15 mouse cellular contexts compared by ENCODE assay signal in the genomic region with DNA sequence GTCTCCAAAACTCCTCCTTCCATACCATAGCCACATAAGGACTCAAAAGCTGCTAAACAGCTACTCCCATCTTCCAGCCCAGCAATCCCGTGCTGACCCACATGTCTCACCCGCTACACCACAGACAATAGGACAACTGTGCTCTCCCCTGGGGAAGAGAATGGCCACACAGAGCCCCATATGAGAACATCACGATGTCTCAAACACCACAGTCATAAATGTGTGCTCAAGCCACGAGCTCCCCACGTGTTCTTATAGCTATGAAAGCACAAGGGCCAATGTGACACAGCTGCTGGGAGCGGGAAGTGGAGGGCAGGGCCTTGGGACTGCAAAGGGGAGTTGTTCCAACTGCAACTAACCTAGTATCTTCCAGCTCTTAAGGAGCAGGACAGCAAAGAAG. TPM values are rescaled to one million over a fixed set of nuclear protein-coding genes. Genes with fewer than 3 reads are reported as not detected.
DNase-seq lines count a peak whose midpoint lies in the region; ATAC-seq lines count a peak whose summit lies in the region.
"Had no signal": no experiment of that assay in that cellular context is flagged by ENCODE, and none has a peak within 500 bp of the region (broad histone marks: within the 10 kb centered on the region; RNA-seq: fewer than 3 reads in every experiment).

No protein-coding gene starts in this region.

- no peaks in the 10 kb centered on the region for H3K27me3 ChIP-seq in neural tube, embryonic 15.5 days (replicated peaks)
- H3K27me3 ChIP-seq: embryonic facial prominence, embryonic 13.5 days; forebrain, embryonic 15.5 days had no signal

- 46% methylated on average over 6 of the region's 6 CpGs for WGBS in neural tube, embryonic 15.5 days

- no peaks in the 10 kb centered on the region for H3K36me3 ChIP-seq in neural tube, embryonic 15.5 days
- H3K36me3 ChIP-seq: forebrain, embryonic 15.5 days; heart, embryonic 10.5 days had no signal

- no peak overlapping the region for H3K9ac ChIP-seq in neural tube, embryonic 15.5 days (replicated peaks)
- H3K9ac ChIP-seq: embryonic facial prominence, embryonic 13.5 days; forebrain, embryonic 15.5 days; liver, embryonic 14.5 days had no signal

- 0 out of 2 replicates have a peak, but pooled peaks cover 14% of the 10 kb centered on the region for H3K4me1 ChIP-seq in neural tube, embryonic 15.5 days
- H3K4me1 ChIP-seq: forebrain, embryonic 15.5 days had no signal

- no peak overlapping the region for H3K4me2 ChIP-seq in neural tube, embryonic 15.5 days
- H3K4me2 ChIP-seq: embryonic facial prominence, embryonic 13.5 days; forebrain, embryonic 15.5 days had no signal

- no peaks in the 10 kb centered on the region for H3K9me3 ChIP-seq in neural tube, embryonic 15.5 days (replicated peaks)
- H3K9me3 ChIP-seq: embryonic facial prominence, embryonic 13.5 days; forebrain, embryonic 15.5 days; heart, embryonic 10.5 days had no signal

- ATAC-seq in frontal cortex, adult (ENCODE audit: low TSS enrichment) = peak; percentile 6; the same call in 1 of the 2 replicates
- no peak for ATAC-seq in neural tube, embryonic 15.5 days (ENCODE audit: low FRiP score)
- ATAC-seq: forebrain, embryonic 15.5 days had no signal

- DNase-seq in frontal cortex, postnatal 14 days (ENCODE audit: low spot score in 2 of 2) = no peak
- peak; percentile 68 for DNase-seq in layer of hippocampus, adult 11-12 months (ENCODE audit: low spot score)
- DNase-seq in layer of hippocampus, postnatal 14 days (ENCODE audit: low spot score in 2 of 2) = no peak
- DNase-seq in thymus, postnatal 4 days = peak; percentile 32
- no peak for DNase-seq in thymus, postnatal 14 days
- no peak for DNase-seq in adrenal gland, adult 18-20 months (ENCODE audit: low spot score in 2 of 2)
- DNase-seq: adrenal gland, adult 8-10 months; cerebellum, adult 9-10 months; midbrain, embryonic 14.5 days had no signal

- no peak overlapping the region for H3K4me3 ChIP-seq in neural tube, embryonic 15.5 days (replicated peaks)
- H3K4me3 ChIP-seq: embryonic facial prominence, embryonic 13.5 days; forebrain, embryonic 15.5 days; heart, embryonic 10.5 days had no signal

- H3K27ac ChIP-seq in neural tube, embryonic 15.5 days (replicated peaks) = no peak overlapping the region
- H3K27ac ChIP-seq: embryonic facial prominence, embryonic 13.5 days; forebrain, embryonic 15.5 days; heart, embryonic 10.5 days; liver, embryonic 14.5 days had no signal

RNA-seq across cellular contexts. Expression of a gene that starts 20.2 kb away (rescaled TPM):
- 10 to 100 TPM; 26.4 to 27.2 TPM for total RNA-seq in layer of hippocampus, postnatal 14 days (2021)
- 12.4 and 14.2 TPM in 2 replicates for polyA plus RNA-seq in neural tube, embryonic 15.5 days (2015; fragmentation: Nextera tagmentation; extraction: Ambion mirVana)
- total RNA-seq in adrenal gland, adult 18-20 months (2021) = 10 to 100 TPM; 41.2 to 71.7 TPM

RNA-seq across cellular contexts. Expression of a gene that starts 59.0 kb away (rescaled TPM):
- total RNA-seq in layer of hippocampus, postnatal 14 days (2021) = 10 to 100 TPM; 30.8 to 36.3 TPM
- polyA plus RNA-seq in neural tube, embryonic 15.5 days (2015; fragmentation: Nextera tagmentation; extraction: Ambion mirVana) = 76.3 and 84.5 TPM in 2 replicates
- 10 to 100 TPM; 25.0 to 27.7 TPM for total RNA-seq in adrenal gland, adult 18-20 months (2021)

Comparison
In these comparisons a context has a peak if more than half of its experiments do, and no peak if none do; other contexts are left out.
1. DNase-seq: peak in layer of hippocampus, adult 11-12 months (single experiment) and thymus, postnatal 4 days (single experiment); none in frontal cortex, postnatal 14 days (0 of 2), layer of hippocampus, postnatal 14 days (0 of 2), thymus, postnatal 14 days (single experiment) and adrenal gland, adult 18-20 months (0 of 2).